Comparison of ENCODE assay signal across 8 mouse cellular contexts in the genomic region with DNA sequence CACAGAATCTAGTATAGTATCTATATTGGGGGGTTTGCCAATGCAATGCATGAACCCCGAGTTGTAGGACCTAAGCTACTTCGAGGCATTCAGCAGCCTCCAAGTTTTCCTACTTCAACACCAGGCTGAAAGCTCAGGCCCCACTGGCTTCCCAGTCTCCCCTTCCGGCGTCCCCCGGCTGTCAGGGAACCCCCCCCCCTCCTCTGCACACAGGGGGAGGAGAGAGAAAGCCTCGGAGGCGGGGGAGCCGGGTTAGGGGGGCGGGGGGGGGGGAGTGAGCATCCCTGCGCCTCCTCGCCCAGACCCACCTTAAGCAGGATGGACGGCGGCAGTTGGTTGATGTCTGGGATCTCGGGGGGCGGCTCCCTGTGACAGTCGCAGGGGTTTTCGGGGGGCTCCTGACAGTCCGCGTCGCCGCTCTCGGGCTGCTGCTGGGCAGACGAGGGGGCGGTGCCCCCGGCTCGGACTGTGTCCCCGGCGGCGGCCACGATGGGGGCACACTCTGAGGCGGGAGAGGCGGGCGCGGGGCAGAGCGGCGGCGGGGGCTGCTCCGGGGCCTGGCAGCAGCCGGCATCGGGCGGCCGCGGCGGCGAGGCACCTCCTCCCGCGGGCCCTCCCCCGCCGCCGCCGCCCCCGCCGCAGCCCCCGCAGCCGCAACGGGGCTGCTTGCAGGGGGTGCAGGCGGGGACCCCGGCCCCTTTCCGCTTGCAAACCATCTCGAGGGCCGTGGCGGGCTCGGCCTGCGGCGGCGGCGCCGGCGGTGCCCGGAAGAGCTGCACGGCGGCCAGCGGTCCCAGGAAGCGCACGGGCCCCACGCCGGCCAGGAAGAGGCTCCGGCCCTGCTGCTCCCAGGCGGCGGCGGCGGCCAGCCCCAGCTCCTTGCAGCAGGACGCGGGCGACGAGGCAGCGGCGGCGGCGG. TPM values are rescaled to one million over a fixed set of nuclear protein-coding genes. Genes with fewer than 3 reads are reported as not detected.
DNase-seq lines count a peak whose midpoint lies in the region; ATAC-seq and TF ChIP-seq lines count a peak whose summit lies in the region.

No protein-coding gene starts in this region.

- no peak for TF ChIP-seq CTCF in layer of hippocampus, adult 2 months (conservative IDR thresholded peaks at IDR 0.05)
- TF ChIP-seq CTCF in intestine, postnatal 0 days (IDR thresholded peaks at IDR 0.05; ENCODE audit: low read depth): no peak
- TF ChIP-seq CTCF in liver, embryonic 14.5 days (IDR thresholded peaks at IDR 0.05; ENCODE audit: low read depth): no peak
- TF ChIP-seq CTCF in testis, adult 2 months (IDR thresholded peaks at IDR 0.05; ENCODE audit: control insufficient read depth, insufficient read depth, insufficient replicate concordance, low read depth, low read length): no peak

- TF ChIP-seq POLR2A in testis, adult 2 months (IDR thresholded peaks at IDR 0.05; ENCODE audit: control insufficient read depth, low read depth, low read length): no peak

- H3K9me3 ChIP-seq in intestine, postnatal 0 days (ENCODE audit: control insufficient read depth): no peaks in the 10 kb centered on the region
- no peaks in the 10 kb centered on the region for H3K9me3 ChIP-seq in liver, embryonic 14.5 days (ENCODE audit: control insufficient read depth, low read length)
- no peaks in the 10 kb centered on the region for H3K9me3 ChIP-seq in neural tube, embryonic 11.5 days (ENCODE audit: control insufficient read depth, low read length)

- peaks cover 6% of the 10 kb centered on the region; the same call in 1 of the 2 replicates for H3K4me1 ChIP-seq in intestine, postnatal 0 days (replicated peaks; ENCODE audit: control insufficient read depth, insufficient read depth, low read length)
- peaks cover 17 to 23% of the 10 kb centered on the region in 2 experiments for H3K4me1 ChIP-seq in liver, embryonic 14.5 days (replicated peaks; ENCODE audit: control insufficient read depth in 2 of 2, insufficient read depth in 2 of 2, low read length in 1 of 2)
- peaks cover 7% of the 10 kb centered on the region for H3K4me1 ChIP-seq in neural tube, embryonic 11.5 days (ENCODE audit: control insufficient read depth, insufficient read depth, low read length)
- H3K4me1 ChIP-seq in testis, adult 2 months (ENCODE audit: control insufficient read depth, insufficient read depth, low read length): peaks cover 11% of the 10 kb centered on the region

- no peaks in the 10 kb centered on the region for H3K36me3 ChIP-seq in intestine, postnatal 0 days (ENCODE audit: control insufficient read depth, insufficient read depth)
- H3K36me3 ChIP-seq in liver, embryonic 14.5 days (replicated peaks; ENCODE audit: control insufficient read depth, insufficient read depth, low read depth): no peaks in the 10 kb centered on the region
- H3K36me3 ChIP-seq in neural tube, embryonic 11.5 days (ENCODE audit: control insufficient read depth, insufficient read depth, low read length): no peaks in the 10 kb centered on the region
- no peaks in the 10 kb centered on the region for H3K36me3 ChIP-seq in testis, adult 2 months (ENCODE audit: control insufficient read depth, insufficient read depth, low read length)

- no peaks in the 10 kb centered on the region for H3K27me3 ChIP-seq in intestine, postnatal 0 days (replicated peaks; ENCODE audit: control insufficient read depth, insufficient read depth, low read length)
- no peaks in the 10 kb centered on the region for H3K27me3 ChIP-seq in liver, embryonic 14.5 days (ENCODE audit: control insufficient read depth, insufficient read depth, low read length)
- no peaks in the 10 kb centered on the region for H3K27me3 ChIP-seq in neural tube, embryonic 11.5 days (ENCODE audit: control insufficient read depth, insufficient read depth, low read length)
- no peaks in the 10 kb centered on the region for H3K27me3 ChIP-seq in testis, adult 2 months (ENCODE audit: control insufficient read depth, insufficient read depth, low read length)

- ATAC-seq in intestine, postnatal 0 days: peak; percentile 62
- ATAC-seq in liver, embryonic 14.5 days (ENCODE audit: insufficient read depth): peak; percentile 49
- ATAC-seq in neural tube, embryonic 11.5 days (ENCODE audit: insufficient read depth, low FRiP score, low TSS enrichment): peak; percentile 56

- 2% methylated on average over 63 of the region's 90 CpGs for WGBS in intestine, postnatal 0 days
- under 1% methylated on average over 66 of the region's 90 CpGs for WGBS in liver, embryonic 14.5 days (ENCODE audit: insufficient replicate concordance)
- WGBS in neural tube, embryonic 11.5 days: 1% methylated on average over 31 of the region's 90 CpGs

- DNase-seq in layer of hippocampus, adult 2 months (ENCODE audit: low spot score in 2 of 2): peak in 1 of 2 experiments; percentile 21
- DNase-seq in layer of hippocampus, adult 8-10 months (ENCODE audit: low spot score in 2 of 2): no peak
- DNase-seq in cerebellum, postnatal 36 days: peak; percentile 34 to 48
- DNase-seq in gastrocnemius, postnatal 4 days (ENCODE audit: low spot score in 2 of 2): peak; percentile 48 to 66
- no peak for DNase-seq in liver, embryonic 14.5 days (ENCODE audit: low read depth in 3 of 3, low spot score in 3 of 3)
- peak; percentile 64 for DNase-seq in neural tube, embryonic 11.5 days (ENCODE audit: low spot score)

- H3K9ac ChIP-seq in intestine, postnatal 0 days (ENCODE audit: low read depth, low read length): peak overlapping the region; percentile 98
- peak overlapping the region; percentile 93 for H3K9ac ChIP-seq in liver, embryonic 14.5 days (replicated peaks)
- H3K9ac ChIP-seq in neural tube, embryonic 11.5 days (ENCODE audit: low read length): peak overlapping the region; percentile 98

- peak overlapping the region; percentile 85 for H3K4me2 ChIP-seq in intestine, postnatal 0 days (replicated peaks; ENCODE audit: low read depth)
- H3K4me2 ChIP-seq in liver, embryonic 14.5 days (ENCODE audit: low read depth): peak overlapping the region; percentile 95
- H3K4me2 ChIP-seq in neural tube, embryonic 11.5 days (ENCODE audit: low read depth): peak overlapping the region; percentile 72

- H3K27ac ChIP-seq in layer of hippocampus, adult 2 months: peak overlapping the region; percentile 99
- peak overlapping the region; percentile 98 for H3K27ac ChIP-seq in intestine, postnatal 0 days (ENCODE audit: low read depth, low read length)
- peak overlapping the region; percentile 80 for H3K27ac ChIP-seq in liver, embryonic 14.5 days
- peak overlapping the region; percentile 96 for H3K27ac ChIP-seq in neural tube, embryonic 11.5 days (ENCODE audit: low read depth, low read length)
- H3K27ac ChIP-seq in testis, adult 2 months (ENCODE audit: control insufficient read depth, insufficient read depth, low read depth, low read length): peak overlapping the region; percentile 95

- no peak for TF ChIP-seq EP300 in liver, embryonic 14.5 days (IDR thresholded peaks at IDR 0.05; ENCODE audit: low read depth)

- peak overlapping the region; percentile 89 for H3K4me3 ChIP-seq in layer of hippocampus, adult 2 months
- H3K4me3 ChIP-seq in intestine, postnatal 0 days (ENCODE audit: low read depth, low read length): peak overlapping the region; percentile 89
- peak overlapping the region; percentile 80 to 88 for H3K4me3 ChIP-seq in liver, embryonic 14.5 days (ENCODE audit: insufficient read depth in 1 of 2, low read depth in 2 of 2, low read length in 2 of 2)
- H3K4me3 ChIP-seq in neural tube, embryonic 11.5 days (ENCODE audit: low read depth, low read length): peak overlapping the region; percentile 86
- H3K4me3 ChIP-seq in testis, adult 2 months (ENCODE audit: control insufficient read depth, low read depth, low read length): peak overlapping the region; percentile 98

RNA-seq across cellular contexts. Expression of a gene that starts 0.8 kb away (rescaled TPM):
- total RNA-seq in layer of hippocampus, adult 2 months (2021): 10 to 100 TPM; 55.3 to 58.6 TPM
- total RNA-seq in layer of hippocampus, adult 8-10 months (2022): 10 to 100 TPM; 48.7 to 59.9 (median 54.3) TPM
- 10 to 100 TPM; 31.3 to 36.7 TPM for total RNA-seq in gastrocnemius, postnatal 4 days (2021)
- polyA plus RNA-seq in intestine, postnatal 0 days (2015; fragmentation: Nextera tagmentation; extraction: Ambion mirVana): 4.3 and 6.3 TPM in 2 replicates
- 1.7 and 1.9 TPM in 2 replicates for polyA plus RNA-seq in liver, embryonic 14.5 days (2012; rRNA removed)
- polyA plus RNA-seq in liver, embryonic 14.5 days (2014; fragmentation: Nextera tagmentation; extraction: Ambion mirVana): 1.9 and 2.6 TPM in 2 replicates
- 7.8 and 8.8 TPM in 2 replicates for polyA plus RNA-seq in neural tube, embryonic 11.5 days (2014; fragmentation: Nextera tagmentation; extraction: Ambion mirVana)
- 4.0 and 4.1 TPM in 2 replicates for polyA plus RNA-seq in testis, adult 2 months (2012; rRNA removed)

Comparison
In these comparisons a context has a peak if more than half of its experiments do, and no peak if none do; other contexts are left out.
1. DNase-seq: peak in cerebellum, postnatal 36 days (2 of 2), gastrocnemius, postnatal 4 days (2 of 2) and neural tube, embryonic 11.5 days (single experiment); none in layer of hippocampus, adult 8-10 months (0 of 2) and liver, embryonic 14.5 days (0 of 3).
2. Peak in every context shown above with its lines, with median percentiles within 50 percentile points of each other: H3K27ac ChIP-seq, H3K4me3 ChIP-seq, ATAC-seq, H3K4me2 ChIP-seq and H3K9ac ChIP-seq.